Mouse (Mus musculus) midbrain, embryonic 15.5 days (tissue): Measurements from ENCODE around the gene Fam76b. TPM values are rescaled to one million over a fixed set of nuclear protein-coding genes. Genes with fewer than 3 reads are reported as not detected.

Experiments
- ATAC-seq: fragments of 200-750 bp; cut with Nextera tagmentation; replicated peaks from 2 replicates; pipeline ENCODE4 v1.8.0; 2017; ENCODE audit warnings: moderate TSS enrichment
- H3K27ac ChIP-seq: fragments of 300-500 bp; sonication (generic); 2 replicates; pipeline ENCODE4 v1.5.1; 2015; ENCODE audit warnings: mild to moderate bottlenecking, inconsistent platforms
- H3K27me3 ChIP-seq: fragments of 300-500 bp; sonication (generic); replicated peaks from 2 replicates; pipeline ENCODE4 v1.6.1; 2015; ENCODE audit warnings: inconsistent platforms
- H3K36me3 ChIP-seq: fragments of 300-500 bp; sonication (generic); replicated peaks from 2 replicates; pipeline ENCODE4 v1.6.1; 2015; ENCODE audit warnings: inconsistent platforms
- H3K4me1 ChIP-seq: fragments of 300-500 bp; sonication (generic); 2 replicates; pipeline ENCODE4 v1.6.1; 2015; ENCODE audit warnings: inconsistent platforms
- H3K4me2 ChIP-seq: fragments of 300-500 bp; sonication (generic); 2 replicates; pipeline ENCODE4 v1.6.1; 2015; ENCODE audit warnings: inconsistent platforms, mild to moderate bottlenecking, moderate library complexity
- H3K4me3 ChIP-seq: fragments of 300-500 bp; sonication (generic); 2 replicates; pipeline ENCODE4 v1.5.1; 2015; ENCODE audit warnings: mild to moderate bottlenecking, inconsistent platforms
- H3K9ac ChIP-seq: fragments of 300-500 bp; sonication (generic); 2 replicates; pipeline ENCODE4 v1.6.1; 2015; ENCODE audit warnings: mild to moderate bottlenecking, inconsistent platforms
- H3K9me3 ChIP-seq: fragments of 300-500 bp; sonication (generic); 2 replicates; pipeline ENCODE4 v1.6.1; 2016; ENCODE audit warnings: inconsistent platforms
- WGBS: fragments of 180-500 bp; shearing (Covaris S2); methylation state at CpG from one replicate; pipeline ENCODE4 v1.1.7; 2015; ENCODE audit warnings: mixed read lengths; 5-methylcytosine and 5-hydroxymethylcytosine counted together
- polyA plus RNA-seq: library from polyadenylated mRNA; unstranded; fragments of >200 nt; fragmentation: Nextera tagmentation; extraction: Ambion mirVana; gene quantifications from 2 replicates; pipeline ENCODE4 v1.2.1, GENCODE M21; 2015

Fam76b gene
- polyA plus RNA-seq, 1 experiment from 2014 or later: 21.2 TPM

DNA sequence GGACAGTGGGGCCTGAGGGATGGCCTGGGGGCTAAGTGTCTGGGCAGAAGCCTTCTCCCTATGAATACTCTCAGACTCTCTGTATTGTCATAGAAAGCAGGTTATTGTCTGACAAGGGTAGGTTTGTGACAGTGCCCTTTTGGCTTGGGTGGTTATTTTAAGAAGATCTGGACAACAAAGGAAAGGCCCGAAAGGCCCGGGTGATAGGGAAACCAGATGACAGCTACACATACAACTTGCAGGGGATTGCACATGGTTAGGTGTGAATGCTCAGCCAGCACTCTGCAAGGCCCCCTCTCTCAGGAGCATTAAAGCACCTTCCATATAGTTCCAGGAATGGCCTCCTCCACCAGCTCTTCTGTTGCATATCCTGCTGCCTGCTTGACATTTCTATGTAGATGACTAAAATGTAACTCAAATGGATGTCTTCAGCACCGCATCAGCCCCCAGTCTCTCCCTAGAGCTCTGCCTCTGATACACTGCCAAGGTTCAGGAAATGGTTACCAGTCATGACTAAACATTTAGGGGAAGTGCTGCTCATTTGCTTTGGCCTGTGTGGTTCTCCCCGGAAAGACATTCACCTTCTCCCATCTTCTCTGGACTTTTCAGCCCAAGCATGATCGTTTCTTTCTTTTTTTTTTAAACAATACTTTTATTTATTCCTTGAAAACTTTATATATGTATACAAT is 76.7 kb downstream of the Fam76b start:
- 91% methylated on average over 5 of the region's 5 CpGs for WGBS
- Histone ChIP-seq H3K9me3 (no peaks in the 10 kb centered on the region), H3K36me3 (no peaks in the 10 kb centered on the region), H3K27me3 (no peaks in the 10 kb centered on the region), H3K4me3 (no peak overlapping the region), H3K9ac (no peak overlapping the region), H3K27ac (no peak overlapping the region), H3K4me1 (no peaks in the 10 kb centered on the region), H3K4me2 (no peak overlapping the region)
- no peak for ATAC-seq

Other genes starting within 250 kb of the Fam76b start
- gene Mtmr2, start 79.3 kb upstream of the Fam76b start, polyA plus RNA-seq: 53.2 and 54.6 TPM in 2 replicates
- 34.1 and 36.5 TPM in 2 replicates for gene Cep57, start 609 bp upstream of the Fam76b start, polyA plus RNA-seq